Mouse (Mus musculus): ENCODE measurements around the gene Tmem150c. TPM values are rescaled to one million over a fixed set of nuclear protein-coding genes. Genes with fewer than 3 reads are reported as not detected.

Tmem150c gene
- polyA plus RNA-seq, 1 experiment from 2014 or later: 14.6 TPM

GRCm38 (mm10) chr5:100059326-100059725 is 100.3 kb downstream of the Tmem150c start:
- peak overlapping the region; percentile 43 for H3K27ac ChIP-seq (replicated peaks)
- H3K4me3 ChIP-seq: no peak overlapping the region
- H3K4me2 ChIP-seq: no peak overlapping the region
- ATAC-seq (ENCODE audit: low read depth): no peak
- H3K9me3 ChIP-seq: no peaks in the 10 kb centered on the region
- H3K9ac ChIP-seq: no peak overlapping the region
- WGBS: 32% methylated on average over 6 of the region's 6 CpGs
- peaks cover 51% of the 10 kb centered on the region for H3K36me3 ChIP-seq
- no peaks in the 10 kb centered on the region for H3K27me3 ChIP-seq
- H3K4me1 ChIP-seq (replicated peaks): peaks cover 41% of the 10 kb centered on the region

DNA sequence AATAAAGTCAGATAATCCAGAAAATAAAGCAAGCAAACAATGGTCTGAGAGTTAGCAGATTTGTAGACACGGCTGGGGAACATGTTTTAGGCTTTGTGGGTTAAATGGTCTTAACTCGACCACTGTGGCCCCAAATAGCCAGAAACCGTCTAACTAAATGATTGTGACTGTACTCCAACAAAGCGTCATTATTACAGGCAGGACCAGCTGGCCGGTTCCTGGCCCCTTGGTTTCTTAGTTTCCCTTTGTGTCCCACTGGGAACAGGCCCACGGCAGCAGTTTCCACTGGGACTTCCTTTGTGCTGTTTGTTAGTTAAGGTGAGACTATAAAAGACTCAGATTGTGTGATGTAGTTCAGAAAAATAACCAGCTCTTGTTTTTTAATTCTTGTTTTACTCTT is 100.9 kb downstream of the Tmem150c start:
- Histone ChIP-seq H3K36me3 (peaks cover 45% of the 10 kb centered on the region), H3K4me2 (no peak overlapping the region), H3K9me3 (no peaks in the 10 kb centered on the region), H3K27me3 (no peaks in the 10 kb centered on the region), H3K9ac (no peak overlapping the region), H3K4me3 (no peak overlapping the region), H3K27ac (replicated peaks) (peak overlapping the region; percentile 43), H3K4me1 (replicated peaks) (peaks cover 44% of the 10 kb centered on the region)
- no peak for ATAC-seq (ENCODE audit: low read depth)
- WGBS: 20% methylated on average over 6 of the region's 6 CpGs

DNA sequence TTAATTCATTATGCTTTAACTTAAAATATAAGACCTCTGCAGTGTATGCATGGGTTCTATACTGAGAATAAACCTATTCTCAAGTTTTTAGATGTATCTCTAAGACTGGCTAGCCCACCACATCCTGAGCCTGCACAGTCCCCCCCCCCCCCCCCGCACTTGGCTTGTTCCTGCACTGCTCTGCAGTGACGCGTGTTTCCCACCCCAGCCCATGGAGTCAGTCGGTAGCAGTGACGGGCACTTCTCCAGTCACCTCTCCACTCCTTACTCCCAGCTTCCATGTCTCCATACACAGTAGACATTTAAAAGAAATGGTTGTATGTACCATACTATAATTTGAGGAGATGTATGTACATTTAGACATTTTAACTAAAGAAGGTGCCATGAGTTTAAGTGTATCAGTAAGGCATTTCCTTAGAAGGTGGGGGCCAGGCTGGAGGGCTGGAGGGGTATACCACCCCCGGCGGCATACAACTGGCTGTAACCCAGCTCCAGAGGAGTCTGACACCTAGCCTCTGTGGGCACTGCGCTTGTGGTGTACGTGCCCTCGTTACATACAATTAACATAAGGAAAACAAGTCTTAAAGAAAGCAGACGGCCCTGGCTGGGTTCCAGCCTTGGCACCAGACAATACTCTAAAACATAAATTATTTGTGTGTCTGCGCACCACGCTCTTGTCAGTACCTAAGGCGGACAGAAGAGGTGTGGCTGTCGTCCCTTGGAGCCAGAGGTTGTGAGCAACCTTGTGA is 102.0 kb downstream of the Tmem150c start:
- no peaks in the 10 kb centered on the region for H3K9me3 ChIP-seq
- H3K27me3 ChIP-seq: no peaks in the 10 kb centered on the region
- no peak overlapping the region for H3K4me3 ChIP-seq
- 60% methylated on average over 14 of the region's 15 CpGs for whole genome bisulfite sequencing
- H3K4me1 ChIP-seq (replicated peaks): peaks cover 44% of the 10 kb centered on the region
- 0 out of 2 replicates have a peak, but pooled peaks have one; percentile 44 for ATAC-seq (ENCODE audit: low read depth)
- 0 out of 2 replicates have a peak overlapping the region, but pooled peaks have one; percentile 28 for H3K27ac ChIP-seq (replicated peaks)
- peaks cover 41% of the 10 kb centered on the region for H3K36me3 ChIP-seq
- H3K4me2 ChIP-seq: no peak overlapping the region
- H3K9ac ChIP-seq: no peak overlapping the region

GRCm38 (mm10) chr5:100055866-100056369 is 103.7 kb downstream of the Tmem150c start:
- no peak overlapping the region for H3K27ac ChIP-seq (replicated peaks)
- H3K36me3 ChIP-seq: peaks cover 31% of the 10 kb centered on the region
- H3K27me3 ChIP-seq: no peaks in the 10 kb centered on the region
- no peak overlapping the region for H3K4me2 ChIP-seq
- no peak overlapping the region for H3K9ac ChIP-seq
- WGBS: 56% methylated on average over 5 of the region's 5 CpGs
- H3K9me3 ChIP-seq: no peaks in the 10 kb centered on the region
- no peak for ATAC-seq (ENCODE audit: low read depth)
- H3K4me3 ChIP-seq: no peak overlapping the region
- H3K4me1 ChIP-seq (replicated peaks): peaks cover 44% of the 10 kb centered on the region

- Histone ChIP-seq H3K4me2 (no peak overlapping the region), H3K27ac (replicated peaks) (0 out of 2 replicates have a peak overlapping the region, but pooled peaks have one; percentile 9), H3K4me1 (replicated peaks) (peaks cover 44% of the 10 kb centered on the region), H3K4me3 (no peak overlapping the region), H3K9ac (no peak overlapping the region), H3K9me3 (no peaks in the 10 kb centered on the region), H3K36me3 (peaks cover 22% of the 10 kb centered on the region), H3K27me3 (no peaks in the 10 kb centered on the region)
- WGBS: 78% methylated on average over 11 of the region's 11 CpGs
- ATAC-seq (ENCODE audit: low read depth): no peak
Observed at GRCm38 (mm10) chr5:100054807-100055547, 104.6 kb downstream of the Tmem150c start.

DNA sequence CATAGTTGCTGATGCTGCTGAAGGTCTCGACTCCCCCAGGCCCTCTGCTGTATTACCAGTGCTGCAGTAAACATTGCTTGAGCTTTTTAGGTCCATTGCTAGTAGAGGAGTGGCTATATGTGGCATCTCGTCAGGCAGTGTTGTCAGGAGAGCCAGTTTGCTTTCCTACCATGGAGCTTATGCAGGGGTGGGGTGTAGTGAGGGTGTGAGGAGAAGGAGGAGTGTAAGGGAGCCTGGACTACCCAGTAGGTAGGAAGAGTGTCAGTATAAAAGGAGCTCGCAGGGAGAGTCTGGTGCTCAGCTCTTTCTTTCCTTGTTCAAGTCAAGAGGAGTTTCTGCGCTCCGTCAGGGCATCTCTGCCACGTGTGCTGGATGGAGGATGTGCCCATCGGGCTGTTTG is 106.9 kb downstream of the Tmem150c start:
- no peak for ATAC-seq (ENCODE audit: low read depth)

DNA sequence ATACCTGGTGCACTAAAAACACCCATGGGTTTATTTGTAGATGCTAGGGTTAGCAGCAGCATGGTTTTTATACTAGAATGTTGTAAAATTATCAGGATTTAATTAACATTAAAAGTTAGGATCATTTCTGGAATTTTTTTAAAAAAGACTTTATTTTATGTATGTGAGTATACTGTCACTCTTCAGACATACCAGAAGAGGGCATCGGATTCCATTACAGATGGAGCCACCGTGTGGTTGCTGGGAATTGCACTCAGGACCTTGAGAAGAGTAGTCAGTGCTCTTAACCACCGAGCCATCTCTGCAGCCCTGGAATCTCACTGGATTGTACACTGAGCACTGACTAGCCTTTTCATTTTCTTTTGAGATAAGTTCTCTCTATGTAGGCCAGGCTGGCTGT is 109.7 kb downstream of the Tmem150c start:
- no peak for ATAC-seq (ENCODE audit: low read depth)

More for the DNA sequence above, 106.9 kb downstream of the Tmem150c start:
- no peak overlapping the region for H3K27ac ChIP-seq (replicated peaks)
- H3K27me3 ChIP-seq: no peaks in the 10 kb centered on the region
- peaks cover 46% of the 10 kb centered on the region for H3K4me1 ChIP-seq (replicated peaks)
- H3K9ac ChIP-seq: no peak overlapping the region
- H3K4me2 ChIP-seq: no peak overlapping the region
- H3K4me3 ChIP-seq: no peak overlapping the region
- 97% methylated on average over 7 of the region's 7 CpGs for WGBS
- no peaks in the 10 kb centered on the region for H3K9me3 ChIP-seq
- H3K36me3 ChIP-seq: 0 out of 2 replicates have a peak, but pooled peaks cover 12% of the 10 kb centered on the region

GRCm38 (mm10) chr5:100047871-100048270 is 111.7 kb downstream of the Tmem150c start:
- H3K9me3 ChIP-seq: no peaks in the 10 kb centered on the region
- WGBS: 60% methylated on average over 7 of the region's 7 CpGs
- no peak overlapping the region for H3K4me3 ChIP-seq
- H3K27ac ChIP-seq (replicated peaks): no peak overlapping the region
- no peak overlapping the region for H3K4me2 ChIP-seq
- 0 out of 2 replicates have a peak, but pooled peaks have one; percentile 46 for ATAC-seq (ENCODE audit: low read depth)
- 0 out of 2 replicates have a peak, but pooled peaks cover 10% of the 10 kb centered on the region for H3K36me3 ChIP-seq
- H3K4me1 ChIP-seq (replicated peaks): peaks cover 59% of the 10 kb centered on the region
- no peak overlapping the region for H3K9ac ChIP-seq
- H3K27me3 ChIP-seq: no peaks in the 10 kb centered on the region

More for the DNA sequence above, 109.7 kb downstream of the Tmem150c start:
- WGBS: 91% methylated on average over 3 of the region's 3 CpGs
- H3K27me3 ChIP-seq: no peaks in the 10 kb centered on the region
- H3K36me3 ChIP-seq: 0 out of 2 replicates have a peak, but pooled peaks cover 12% of the 10 kb centered on the region
- H3K9ac ChIP-seq: no peak overlapping the region
- H3K4me3 ChIP-seq: no peak overlapping the region
- H3K4me1 ChIP-seq (replicated peaks): peaks cover 49% of the 10 kb centered on the region
- no peak overlapping the region for H3K4me2 ChIP-seq
- H3K27ac ChIP-seq (replicated peaks): no peak overlapping the region
- no peaks in the 10 kb centered on the region for H3K9me3 ChIP-seq

- WGBS: 69% methylated on average over 8 of the region's 8 CpGs
- Histone ChIP-seq H3K36me3 (0 out of 2 replicates have a peak, but pooled peaks cover 3% of the 10 kb centered on the region), H3K4me3 (no peak overlapping the region), H3K27ac (replicated peaks) (no peak overlapping the region), H3K9ac (no peak overlapping the region), H3K27me3 (no peaks in the 10 kb centered on the region), H3K9me3 (no peaks in the 10 kb centered on the region), H3K4me2 (no peak overlapping the region), H3K4me1 (replicated peaks) (peaks cover 60% of the 10 kb centered on the region)
- ATAC-seq (ENCODE audit: low read depth): no peak
Observed at GRCm38 (mm10) chr5:100047143-100047640, 112.4 kb downstream of the Tmem150c start.

DNA sequence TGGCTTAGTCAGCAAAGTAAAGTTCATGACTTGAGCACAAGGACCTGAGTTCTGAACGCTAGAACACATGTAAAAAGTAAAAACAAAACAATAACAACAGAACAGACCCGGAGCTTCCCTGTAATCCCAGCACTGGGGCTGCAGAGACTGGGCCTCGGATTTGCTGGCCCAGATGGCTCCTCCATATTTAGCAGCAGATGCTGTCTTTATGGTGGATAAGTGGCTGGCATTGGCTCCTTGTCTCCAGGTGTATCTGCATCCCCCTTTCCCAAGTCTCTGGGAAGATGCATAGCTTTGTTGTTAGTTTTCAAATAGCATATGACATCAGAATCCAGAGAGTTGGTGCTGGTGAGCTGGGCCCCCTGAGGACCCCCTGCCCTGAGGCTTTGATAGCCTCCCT is 113.5 kb downstream of the Tmem150c start:
- Histone ChIP-seq H3K4me2 (no peak overlapping the region), H3K27me3 (no peaks in the 10 kb centered on the region), H3K9ac (no peak overlapping the region), H3K4me1 (replicated peaks) (peaks cover 70% of the 10 kb centered on the region), H3K36me3 (no peaks in the 10 kb centered on the region), H3K4me3 (no peak overlapping the region), H3K9me3 (no peaks in the 10 kb centered on the region), H3K27ac (replicated peaks) (no peak overlapping the region)
- no peak for ATAC-seq (ENCODE audit: low read depth)
- 74% methylated on average over 3 of the region's 3 CpGs for WGBS

DNA sequence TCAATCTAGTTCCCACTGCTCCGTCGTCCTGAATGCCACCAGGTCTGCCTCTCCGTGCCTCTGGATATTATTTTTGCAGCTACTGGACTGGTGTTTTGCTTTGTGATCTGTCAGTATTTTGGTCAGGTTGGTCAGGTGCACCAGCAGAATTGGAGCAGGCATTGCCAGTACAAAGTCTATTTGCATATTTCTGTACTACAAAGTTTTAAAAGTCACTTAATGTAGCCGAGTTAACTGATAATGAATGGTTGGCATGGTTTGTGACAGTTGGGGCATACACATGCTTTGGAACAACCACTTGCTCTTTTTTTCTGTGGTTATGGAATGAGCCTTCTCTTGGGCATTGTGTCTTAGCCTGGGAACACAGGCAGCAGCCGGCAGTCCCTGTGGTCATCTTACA is 115.0 kb downstream of the Tmem150c start:
- H3K4me1 ChIP-seq (replicated peaks): peaks cover 77% of the 10 kb centered on the region
- WGBS: 82% methylated on average over 5 of the region's 5 CpGs

DNA sequence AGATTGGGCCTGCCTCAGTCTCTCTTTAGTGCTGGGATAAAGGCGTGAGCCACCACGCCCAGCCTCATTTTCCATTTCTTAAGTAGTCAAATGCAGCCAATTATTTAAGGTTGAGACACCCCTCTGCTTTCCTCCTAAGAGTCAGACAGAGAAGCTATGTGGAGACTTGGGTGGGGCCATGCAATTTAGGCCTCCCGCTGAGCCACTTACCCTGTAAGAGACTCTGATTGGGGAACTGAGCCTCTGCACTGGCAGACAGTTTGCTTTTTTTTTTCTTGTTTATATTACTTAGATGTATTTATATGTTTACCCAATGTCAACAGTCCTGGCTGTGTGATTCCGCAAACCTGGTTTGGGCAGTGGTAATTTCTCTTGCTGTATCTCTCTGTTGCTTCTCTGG is 115.6 kb downstream of the Tmem150c start:
- Histone ChIP-seq H3K9ac (no peak overlapping the region), H3K4me3 (no peak overlapping the region), H3K27me3 (no peaks in the 10 kb centered on the region), H3K4me1 (replicated peaks) (peaks cover 71% of the 10 kb centered on the region), H3K27ac (replicated peaks) (no peak overlapping the region), H3K4me2 (no peak overlapping the region), H3K9me3 (no peaks in the 10 kb centered on the region), H3K36me3 (no peaks in the 10 kb centered on the region)
- no peak for ATAC-seq (ENCODE audit: low read depth)
- WGBS: 64% methylated on average over 4 of the region's 4 CpGs

More for the DNA sequence above, 115.0 kb downstream of the Tmem150c start:
- no peaks in the 10 kb centered on the region for H3K27me3 ChIP-seq
- no peak for ATAC-seq (ENCODE audit: low read depth)
- H3K4me2 ChIP-seq: no peak overlapping the region
- no peak overlapping the region for H3K27ac ChIP-seq (replicated peaks)
- no peak overlapping the region for H3K4me3 ChIP-seq
- no peak overlapping the region for H3K9ac ChIP-seq
- no peaks in the 10 kb centered on the region for H3K9me3 ChIP-seq
- no peaks in the 10 kb centered on the region for H3K36me3 ChIP-seq
